Mouse (Mus musculus): ENCODE measurements around the gene Amd1.
"Not testable (repeated sequence)": the region's sequence is repeated elsewhere in the genome, so short reads cannot be mapped to it uniquely, and the experiment has no call there.

Gene Amd1

DNA sequence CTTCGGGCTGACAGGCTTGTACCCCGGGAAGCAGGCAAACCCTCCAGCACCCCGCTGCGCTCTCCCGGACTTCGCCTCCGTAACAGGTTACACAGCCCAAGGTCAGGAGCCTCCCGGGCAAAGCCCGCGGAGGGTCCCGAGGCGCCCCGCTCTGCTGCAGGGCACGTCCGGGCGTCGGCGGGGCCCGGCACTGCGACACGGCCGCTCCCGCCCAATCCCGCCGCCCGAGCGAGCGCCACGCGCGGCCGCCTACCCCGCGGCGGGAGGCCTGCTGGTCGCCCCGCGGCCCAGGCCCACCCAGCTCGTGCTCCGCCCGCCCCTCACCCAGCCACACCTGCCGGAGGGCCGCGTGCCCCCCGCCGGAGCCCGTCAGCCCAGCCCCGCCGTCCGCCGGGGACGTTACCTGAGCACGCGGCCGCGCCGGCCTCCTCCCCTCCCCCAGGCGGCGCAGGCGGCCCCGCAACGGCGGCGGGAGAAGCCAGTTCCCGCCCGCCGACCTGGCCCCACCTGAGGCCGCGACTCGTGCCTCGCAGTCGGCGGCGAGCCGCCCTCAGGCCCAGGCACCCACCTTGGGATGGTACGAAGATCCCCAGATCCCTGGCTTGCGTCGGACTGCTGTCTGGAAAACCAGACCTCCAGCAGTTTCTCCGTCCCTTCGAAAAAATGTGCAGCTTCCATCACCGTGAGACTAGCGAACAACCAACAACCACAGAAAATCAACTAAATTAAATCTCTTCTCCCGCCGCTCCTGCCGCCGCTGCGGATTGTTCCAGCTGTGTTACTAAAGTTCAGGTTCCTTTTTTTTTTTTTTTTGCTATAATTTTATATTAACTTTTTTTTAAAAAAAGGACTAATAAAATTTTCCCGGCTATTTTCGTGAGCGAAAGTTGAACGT lies 558 bp downstream of the Amd1 start:
- DNase-seq (ENCODE audit: low spot score), result not testable (repeated sequence)

DNA sequence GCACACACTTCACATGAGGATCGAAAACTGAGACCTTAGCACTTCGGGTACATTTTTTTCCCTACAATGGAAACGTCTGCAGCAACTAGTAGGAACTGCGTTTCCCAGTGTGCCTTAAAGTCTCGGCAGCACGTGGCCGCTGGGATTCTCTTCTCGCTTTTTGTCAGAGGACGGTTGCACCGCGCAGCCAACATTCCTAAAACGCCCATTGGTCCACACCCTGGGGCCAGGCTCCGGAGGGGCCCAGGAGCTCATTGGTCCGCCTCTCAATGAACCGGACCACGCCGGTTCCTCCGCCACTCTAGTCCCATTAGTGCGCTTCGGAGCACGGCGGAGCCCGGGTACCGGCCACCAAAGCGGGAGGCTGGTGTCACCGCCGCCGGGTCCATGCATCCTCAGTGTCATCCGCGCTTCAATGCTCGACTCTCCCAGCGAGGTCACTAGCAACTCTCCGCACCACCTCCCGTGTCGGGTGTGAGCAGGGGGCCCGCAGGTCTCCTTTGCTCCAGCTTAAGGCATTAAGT lies 1.3 kb downstream of the Amd1 start:
- DNase-seq (ENCODE audit: low spot score), result peak; percentile 71

DNA sequence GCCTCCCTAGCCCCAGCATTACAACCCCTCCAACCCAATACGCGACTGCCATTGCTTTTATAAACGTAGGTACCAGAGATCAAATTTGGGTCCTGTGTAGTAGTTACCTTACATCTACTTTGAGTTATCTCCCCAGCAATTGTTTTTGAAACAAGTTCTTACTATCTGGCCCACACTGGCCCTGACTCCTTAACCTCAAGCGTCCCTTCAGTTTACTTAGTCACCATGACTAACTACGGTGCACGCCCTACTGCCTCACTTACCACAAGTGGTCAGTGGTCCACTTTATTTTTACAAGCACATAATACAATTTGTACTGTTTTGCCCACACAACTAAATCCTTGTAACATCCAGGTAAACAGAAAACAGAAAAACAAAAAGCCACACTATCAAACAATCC lies 9.3 kb downstream of the Amd1 start:
- DNase-seq (ENCODE audit: low spot score), result no peak

DNA sequence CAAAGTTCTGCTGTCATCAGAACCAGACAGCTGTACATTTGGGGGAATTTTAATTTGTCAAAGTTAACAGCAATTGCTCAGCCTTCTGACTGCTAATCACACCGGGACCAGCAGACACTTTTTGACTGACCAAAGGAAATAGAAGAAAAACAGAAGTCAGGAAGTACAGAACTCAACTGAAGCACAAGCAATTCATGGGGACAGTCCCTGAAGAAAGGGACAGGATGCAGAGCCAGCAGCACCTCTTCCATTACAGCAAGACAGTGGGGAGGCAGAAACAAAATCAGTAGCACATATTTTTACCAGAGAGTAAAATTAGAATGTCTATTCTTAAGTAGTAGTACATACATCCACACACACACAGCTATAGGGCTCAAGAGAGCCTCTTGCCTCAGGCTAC lies 15.2 kb downstream of the Amd1 start:
- no peak for DNase-seq (ENCODE audit: low spot score)

GRCm38 (mm10) chr10:40285571-40285970 lies 16.4 kb downstream of the Amd1 start:
- DNase-seq (ENCODE audit: low spot score), result no peak

- DNase-seq (ENCODE audit: low spot score), result no peak
Measured at GRCm38 (mm10) chr10:40284997-40285396, 17.0 kb downstream of the Amd1 start.

DNA sequence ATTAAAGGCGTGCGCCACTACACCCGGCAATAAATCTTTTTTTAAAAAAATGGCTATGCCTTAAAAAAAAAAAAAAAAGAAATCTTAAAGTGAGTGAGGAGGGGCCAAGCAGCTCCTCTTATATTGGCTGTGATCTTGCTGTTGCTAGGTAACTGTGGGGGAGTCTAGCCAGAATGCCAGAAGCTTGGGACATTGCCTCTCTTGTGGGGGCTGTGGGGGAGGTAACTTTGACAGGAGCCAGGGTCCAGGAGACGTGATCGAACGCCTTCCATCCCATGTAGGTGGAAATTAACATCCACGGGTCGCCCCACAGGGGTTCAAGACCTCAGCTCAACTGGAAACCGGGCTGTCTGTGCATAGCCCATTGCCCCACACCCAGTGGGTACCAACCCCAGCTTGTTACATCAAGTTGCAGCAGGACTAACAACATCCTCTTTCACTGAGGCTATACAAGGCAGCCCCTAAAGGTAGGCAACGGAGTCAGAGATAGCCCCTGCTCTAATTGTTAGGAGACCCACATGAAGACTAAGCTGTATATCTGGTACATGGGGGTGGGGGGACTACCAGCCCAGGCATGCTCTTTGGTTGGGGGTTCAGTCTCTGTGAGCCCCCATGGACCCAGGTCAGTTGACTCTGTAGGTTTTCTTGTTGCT lies 17.7 kb downstream of the Amd1 start:
- no peak for DNase-seq (ENCODE audit: low spot score)

DNA sequence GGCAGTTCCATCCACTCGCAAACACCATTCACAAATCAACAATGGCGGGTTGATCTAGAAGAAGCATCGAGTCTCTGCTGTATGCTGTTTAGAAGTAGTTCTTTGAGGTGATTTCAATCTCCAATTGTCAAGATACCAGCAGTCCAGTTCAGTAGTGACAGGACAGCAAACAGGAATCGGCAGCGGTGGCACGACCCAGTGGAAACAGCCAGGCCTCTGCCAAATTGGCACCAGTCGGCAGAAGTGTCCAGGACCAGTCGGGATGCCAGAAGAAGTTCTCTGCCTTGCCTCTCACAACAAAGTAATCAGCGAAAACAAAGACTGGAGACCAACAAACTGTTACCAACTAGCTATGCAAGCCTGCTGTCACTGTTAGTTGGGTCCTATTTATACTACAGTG lies 18.4 kb downstream of the Amd1 start:
- no peak for DNase-seq (ENCODE audit: low spot score)

- DNase-seq (ENCODE audit: low spot score), result no peak
Measured at GRCm38 (mm10) chr10:40281565-40281964, 20.4 kb downstream of the Amd1 start.

DNA sequence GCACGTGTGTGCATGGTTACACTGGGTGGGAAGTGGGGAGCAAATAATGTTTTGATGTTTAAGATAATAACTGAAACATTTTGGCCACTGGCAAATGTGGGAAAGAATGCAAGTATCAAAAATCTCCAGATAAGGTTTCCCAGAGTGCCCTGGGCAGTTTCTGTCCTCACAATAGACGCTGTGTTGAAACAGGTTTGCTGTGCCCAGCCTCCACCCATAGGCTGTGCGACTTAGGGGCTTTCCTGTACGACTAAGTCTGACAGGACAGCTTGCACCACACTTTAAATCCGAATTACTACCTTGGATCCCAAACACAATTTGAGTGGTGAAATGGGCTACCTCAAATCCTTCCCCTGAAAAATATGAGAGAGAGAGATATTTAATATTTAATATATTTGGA lies 23.7 kb downstream of the Amd1 start:
- no peak for DNase-seq (ENCODE audit: low spot score)

GRCm38 (mm10) chr10:40275991-40276390 lies 26.0 kb downstream of the Amd1 start:
- no peak for DNase-seq (ENCODE audit: low spot score)

DNA sequence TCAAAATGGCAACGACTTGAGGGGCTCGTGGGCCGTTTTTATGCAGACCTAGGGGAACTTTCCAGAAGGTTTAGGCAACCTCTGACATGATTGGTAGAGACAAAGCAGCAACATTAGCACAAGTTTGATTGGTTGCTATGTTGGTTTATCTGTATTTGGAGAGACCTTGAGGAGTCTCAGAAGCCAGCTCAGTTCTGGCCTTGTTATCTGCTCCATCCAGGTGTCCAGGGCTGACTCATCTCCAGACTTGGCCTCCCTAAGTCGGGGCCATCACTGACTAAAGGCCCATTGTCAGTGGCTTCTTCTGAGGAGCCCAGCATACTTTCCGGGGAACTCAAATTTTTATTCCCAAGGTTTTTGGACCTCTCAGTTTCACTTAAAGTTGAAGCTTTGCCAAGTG lies 28.0 kb downstream of the Amd1 start:
- no peak for DNase-seq (ENCODE audit: low spot score)

- DNase-seq (ENCODE audit: low spot score), result no peak
Measured at GRCm38 (mm10) chr10:40271216-40271615, 30.8 kb downstream of the Amd1 start.

- no peak for DNase-seq (ENCODE audit: low spot score)
Measured at GRCm38 (mm10) chr10:40264920-40265319, 37.1 kb downstream of the Amd1 start.

DNA sequence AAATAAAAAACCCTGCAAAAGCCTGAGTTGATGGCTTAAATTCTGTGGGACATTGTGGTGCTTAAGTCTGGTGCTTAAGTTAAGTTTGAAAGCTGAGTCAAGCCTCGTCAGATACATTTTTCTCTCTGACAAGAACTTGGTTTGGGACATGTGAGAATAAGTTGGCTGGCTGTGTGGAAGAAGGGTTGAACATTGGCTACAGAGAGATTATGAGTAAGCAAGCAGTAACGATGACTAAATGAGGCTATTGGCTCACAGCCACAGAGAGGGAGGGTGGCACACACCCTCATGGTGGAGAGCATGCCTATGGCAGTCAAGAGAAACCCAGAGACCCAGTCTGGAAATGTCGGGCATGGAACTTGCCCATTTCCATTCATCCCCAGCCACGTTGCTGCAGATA lies 38.3 kb downstream of the Amd1 start:
- no peak for DNase-seq (ENCODE audit: low spot score)

DNA sequence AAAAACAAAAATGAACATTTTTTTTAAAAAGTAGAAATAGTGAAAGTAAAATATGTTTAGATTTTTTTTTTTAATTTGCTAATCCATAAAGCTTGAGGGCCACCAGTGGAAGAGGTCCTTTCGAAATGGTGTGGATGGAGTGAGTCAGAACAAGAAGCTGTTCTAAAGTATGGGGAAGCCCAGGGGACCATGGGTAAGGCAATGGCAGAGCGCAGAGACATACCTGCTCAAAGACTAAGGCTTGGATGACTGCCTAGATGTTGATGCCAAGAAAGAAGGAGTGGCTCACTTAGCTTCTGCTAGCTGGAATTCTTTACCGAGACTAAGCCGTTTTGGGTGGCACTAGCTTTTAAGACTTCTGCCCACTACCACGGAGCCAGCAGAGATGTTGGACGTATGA lies 39.8 kb downstream of the Amd1 start:
- DNase-seq (ENCODE audit: low spot score), result no peak

- no peak for DNase-seq (ENCODE audit: low spot score)
Measured at GRCm38 (mm10) chr10:40260305-40260704, 41.7 kb downstream of the Amd1 start.

DNA sequence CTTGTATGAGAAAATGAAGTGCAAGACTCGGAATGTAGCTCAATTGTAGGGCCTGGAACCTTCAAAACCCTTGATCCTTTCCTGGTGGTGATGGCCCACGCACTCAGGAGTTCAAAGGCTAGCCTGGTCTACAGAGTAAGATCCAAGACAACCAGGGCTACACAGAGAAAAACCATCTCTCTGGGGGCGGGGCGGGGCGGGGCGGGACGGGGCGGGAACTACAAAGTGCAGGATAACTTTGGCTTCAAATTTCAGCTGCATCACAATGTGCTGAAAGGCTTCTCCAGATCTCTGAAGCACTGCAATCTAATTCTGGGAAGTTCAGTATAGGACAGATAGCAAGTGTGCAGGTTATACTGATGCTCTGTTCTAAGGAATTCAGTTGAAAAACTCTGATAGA lies 42.4 kb downstream of the Amd1 start:
- DNase-seq (ENCODE audit: low spot score), result no peak

DNA sequence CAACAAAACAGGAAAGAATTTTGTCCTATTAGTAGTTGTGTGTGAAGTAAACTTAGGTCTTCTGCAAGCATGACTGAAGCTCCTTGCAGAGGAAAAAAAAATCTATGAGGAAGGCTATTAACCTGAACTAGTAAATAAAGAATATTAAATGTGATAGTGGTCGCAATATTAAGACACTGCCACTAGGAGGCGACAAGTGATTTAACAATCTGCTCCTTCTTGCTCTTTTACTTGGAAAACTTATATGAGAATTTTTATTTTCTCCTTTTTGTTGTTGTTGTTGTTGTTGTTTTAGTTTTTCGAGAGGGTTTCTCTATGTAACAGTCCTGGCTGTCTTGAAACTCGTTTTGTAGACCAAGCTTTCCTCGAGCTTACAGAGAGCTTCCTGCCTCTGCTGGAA lies 43.0 kb downstream of the Amd1 start:
- peak; percentile 22 for DNase-seq (ENCODE audit: low spot score)

DNA sequence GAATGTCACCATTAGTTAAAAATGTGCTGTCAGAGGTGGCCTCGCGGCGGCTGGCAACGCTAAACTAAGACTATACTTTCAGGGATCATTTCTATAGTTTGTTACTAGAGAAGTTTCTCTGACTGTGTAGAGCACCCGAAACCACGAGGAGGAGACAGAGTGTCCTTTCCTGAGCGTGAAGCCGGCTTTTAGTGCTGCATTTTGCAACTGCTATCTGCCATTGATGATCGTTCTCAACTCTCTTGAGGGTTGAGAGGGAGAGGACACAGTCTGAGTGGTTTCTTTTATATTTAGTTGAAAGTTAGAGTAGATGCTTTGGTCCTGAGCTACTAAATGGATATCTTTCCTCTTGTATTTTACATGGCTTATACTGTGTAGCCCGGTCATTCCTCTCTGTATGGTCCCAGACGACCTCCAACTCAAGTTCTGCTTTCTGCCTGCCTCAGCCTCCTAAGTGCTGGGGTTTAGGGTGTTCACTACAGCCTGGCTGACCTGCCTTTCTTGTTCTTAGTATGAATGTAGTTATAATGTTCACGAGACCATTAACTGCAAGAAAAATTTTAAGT lies 43.5 kb downstream of the Amd1 start:
- peak; percentile 68 for DNase-seq (ENCODE audit: low spot score)

DNA sequence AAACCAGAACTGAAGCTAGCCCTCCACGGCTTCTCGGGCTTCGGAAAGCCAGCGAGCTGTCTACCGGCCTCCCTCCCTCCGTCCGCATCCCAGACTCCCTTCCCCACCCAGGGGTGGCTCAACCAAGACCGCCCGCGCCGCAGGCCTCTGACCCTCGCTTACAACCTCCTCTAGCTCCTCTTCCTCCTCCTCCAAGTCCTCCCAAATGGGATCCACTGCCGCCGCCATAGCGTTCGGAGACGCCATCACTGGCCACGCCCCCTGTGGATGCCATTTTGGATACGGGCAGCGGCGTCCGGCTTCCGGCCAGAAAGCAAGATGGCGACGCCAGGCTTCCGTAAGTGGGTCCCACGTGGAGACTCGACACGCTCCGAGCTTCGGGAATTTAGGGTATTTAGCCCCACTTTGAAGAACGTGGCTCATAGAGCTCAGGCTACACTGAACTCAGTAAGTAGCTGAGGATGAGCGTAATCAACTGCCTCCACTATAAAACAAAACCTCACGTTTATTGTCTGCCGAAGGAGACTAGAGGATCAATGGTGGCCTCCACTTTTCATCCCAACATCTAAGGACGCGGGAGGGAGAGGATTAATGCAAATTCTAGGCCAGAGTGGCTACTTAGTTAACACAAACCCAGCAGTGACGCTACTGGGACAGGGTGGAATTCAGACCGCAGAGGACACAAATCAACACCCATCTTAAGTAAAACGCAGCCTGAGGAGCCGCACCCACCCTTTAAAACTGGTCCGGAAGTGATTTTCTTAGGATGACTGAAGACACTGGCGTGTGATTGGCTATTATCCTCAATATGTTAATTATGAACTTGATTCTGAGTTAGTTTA lies 44.4 kb downstream of the Amd1 start, which contains the start of gene Gtf3c6:
Gtf3c6 (minus strand) TSS at position 695 of the 842 bp plus-strand sequence.
- DNase-seq (ENCODE audit: low spot score), result peak; percentile 93

- DNase-seq (ENCODE audit: low spot score), result peak; percentile 27
Measured at GRCm38 (mm10) chr10:40256716-40257115, 45.3 kb downstream of the Amd1 start.

Data from ovary, postnatal 14 days (tissue).